Mouse (Mus musculus) CH12.LX (cell line): ENCODE results near the gene Dnaja4.

Source experiments
- CHD1 ChIP-seq: IDR thresholded peaks from 2 replicates; pipeline ENCODE4 v1.6.1; 2012; ENCODE audit warnings: low read depth, low read length, improper control_type of control experiment, inconsistent platforms
- CTCF ChIP-seq, 2 experiments: IDR thresholded peaks in 1 of 2; conservative IDR thresholded peaks in 1 of 2; 2 replicates each; pipeline ENCODE4 v1.5.1; 2011 to 2012; ENCODE audit warnings: low read depth in 2 of 2, low read length in 2 of 2, improper control_type of control experiment in 1 of 2, inconsistent platforms in 1 of 2, mild to moderate bottlenecking in 1 of 2, moderate library complexity in 1 of 2
- ELF1 ChIP-seq: IDR thresholded peaks from 2 replicates; pipeline ENCODE4 v1.6.1; 2014; ENCODE audit warnings: low read depth, mild to moderate bottlenecking, inconsistent platforms, low read length, improper control_type of control experiment
- EP300 ChIP-seq: IDR thresholded peaks from 2 replicates; pipeline ENCODE4 v1.6.1; 2011; ENCODE audit warnings: low read length, improper control_type of control experiment
- JUN ChIP-seq: IDR thresholded peaks from 2 replicates; pipeline ENCODE4 v1.6.1; 2011; ENCODE audit warnings: low read depth, mild to moderate bottlenecking, low read length, improper control_type of control experiment, moderate library complexity; ENCODE audit not compliant: insufficient read depth
- MXI1 ChIP-seq: IDR thresholded peaks from 2 replicates; pipeline ENCODE4 v1.6.1; 2011; ENCODE audit warnings: mild to moderate bottlenecking, low read depth, low read length, improper control_type of control experiment
- POLR2A ChIP-seq: IDR thresholded peaks from 2 replicates; pipeline ENCODE4 v1.6.1; 2011; ENCODE audit warnings: low read depth, mild to moderate bottlenecking, improper control_type of control experiment, low read length
- RCOR1 ChIP-seq: conservative IDR thresholded peaks from 2 replicates; pipeline ENCODE4 v1.6.1; 2012; ENCODE audit warnings: low read depth, mild to moderate bottlenecking, inconsistent platforms, low read length, improper control_type of control experiment
- TCF12 ChIP-seq: IDR thresholded peaks from 2 replicates; pipeline ENCODE4 v1.6.1; 2014; ENCODE audit warnings: low read depth, mild to moderate bottlenecking, inconsistent platforms, low read length, improper control_type of control experiment
- UBTF ChIP-seq: IDR thresholded peaks from 2 replicates; pipeline ENCODE4 v1.6.1; 2012; ENCODE audit warnings: low read depth, mild to moderate bottlenecking, inconsistent platforms, low read length, improper control_type of control experiment, moderate library complexity
- ZKSCAN1 ChIP-seq: IDR thresholded peaks from 2 replicates; pipeline ENCODE4 v1.6.1; 2012; ENCODE audit warnings: low read depth, inconsistent platforms, low read length, improper control_type of control experiment, borderline replicate concordance

DNA sequence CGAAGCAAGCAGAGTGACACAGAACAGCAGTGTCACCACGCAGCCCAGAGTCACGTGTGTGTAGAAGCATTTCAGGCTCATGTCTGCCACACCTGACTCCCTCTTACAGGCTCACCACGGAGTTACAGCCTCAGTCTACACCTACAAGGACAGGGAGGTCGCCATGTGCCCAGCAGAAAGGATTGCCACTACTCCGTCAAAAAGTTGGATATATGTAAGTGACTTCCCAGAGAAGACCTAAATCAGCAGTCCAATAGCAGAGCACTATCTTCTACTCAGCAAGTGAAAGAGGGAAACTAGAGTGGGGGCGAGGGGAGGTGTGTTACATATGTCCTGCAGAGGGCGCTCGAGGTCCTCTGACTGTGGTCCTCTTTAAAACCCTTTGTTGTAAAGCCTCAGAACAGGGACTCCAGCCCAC lies 37.6 kb downstream of the Dnaja4 start:
- TF ChIP-seq CHD1 (no peak), CTCF (conservative IDR thresholded peaks at IDR 0.05 in 1 of 2, IDR thresholded peaks at IDR 0.05 in 1 of 2; ENCODE audit: low read depth in 2 of 2, low read length in 2 of 2) (peak; percentile 65 to 88), UBTF (no peak), POLR2A (no peak), EP300 (no peak), RCOR1 (no peak), TCF12 (no peak), ZKSCAN1 (no peak), MXI1 (no peak; the same call in 1 of the 2 replicates), ELF1 (no peak), JUN (no peak)
